Mouse (Mus musculus) ovary, adult 18-20 months (tissue): ENCODE measurements around the gene Shisa9.

ENCODE experiments used
- DNase-seq: peaks from one replicate; pipeline ENCODE4 v3.0.0; 2022; ENCODE audit warnings: low spot score, mixed read lengths

The Shisa9 gene

DNA sequence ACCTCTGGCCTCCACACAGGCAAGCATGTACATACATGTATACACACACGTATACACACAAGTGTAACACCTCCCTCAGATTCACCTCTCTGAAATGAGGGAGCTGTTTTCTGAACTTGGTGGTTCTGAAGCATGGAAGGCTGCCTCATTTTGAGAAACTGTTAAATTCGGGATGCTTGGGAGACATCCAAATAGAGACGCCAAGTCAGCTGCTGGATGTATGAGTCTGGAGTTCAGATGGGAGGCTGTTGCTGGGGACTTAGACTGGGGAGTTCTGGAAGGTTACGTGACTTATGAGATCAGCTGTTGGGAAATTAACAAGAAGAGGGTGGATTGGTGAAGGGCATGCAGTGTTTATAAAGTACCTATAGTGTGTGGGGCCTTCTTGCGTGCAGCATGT lies 88.7 kb downstream of the Shisa9 start:
- DNase-seq, result no peak

DNA sequence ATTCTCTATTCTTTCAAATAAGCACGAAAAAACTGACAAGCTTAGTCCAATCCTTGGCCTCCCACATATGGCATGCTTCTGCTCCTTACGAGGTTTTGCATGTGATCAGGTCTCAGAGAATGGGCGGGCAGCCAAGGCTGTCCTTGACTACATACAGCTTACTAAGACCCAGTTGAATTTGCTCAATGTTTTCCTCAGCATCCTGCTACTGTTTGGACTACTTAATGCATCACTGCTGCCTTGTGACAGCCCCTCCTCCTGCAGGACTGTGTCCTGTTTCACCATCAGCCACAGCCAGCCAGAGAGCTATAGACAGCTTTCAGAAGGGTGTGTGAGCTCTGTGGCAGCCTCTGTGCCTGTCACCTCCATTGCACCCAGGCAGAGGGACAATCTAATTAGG lies 92.4 kb downstream of the Shisa9 start:
- DNase-seq, result peak; percentile 69

DNA sequence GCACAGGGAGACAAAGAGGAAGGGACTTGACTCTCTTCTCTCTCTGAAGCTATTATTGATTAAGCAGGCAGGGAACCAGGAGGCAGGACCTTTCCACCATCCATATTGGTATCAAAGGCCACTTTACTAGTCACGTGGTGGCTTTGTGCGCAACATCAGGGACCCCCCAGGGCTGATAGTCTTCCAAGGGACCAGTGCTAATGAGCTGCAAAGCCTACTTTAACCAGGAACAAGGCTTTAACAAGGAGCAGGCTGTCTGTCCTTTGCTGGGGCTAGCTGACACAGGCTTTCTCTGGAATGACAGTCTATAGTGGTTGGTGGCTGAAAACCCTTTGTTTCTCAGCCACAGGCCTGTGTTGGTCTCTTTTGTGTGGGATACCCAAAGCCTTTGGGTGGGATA lies 92.8 kb downstream of the Shisa9 start:
- DNase-seq, result no peak

DNA sequence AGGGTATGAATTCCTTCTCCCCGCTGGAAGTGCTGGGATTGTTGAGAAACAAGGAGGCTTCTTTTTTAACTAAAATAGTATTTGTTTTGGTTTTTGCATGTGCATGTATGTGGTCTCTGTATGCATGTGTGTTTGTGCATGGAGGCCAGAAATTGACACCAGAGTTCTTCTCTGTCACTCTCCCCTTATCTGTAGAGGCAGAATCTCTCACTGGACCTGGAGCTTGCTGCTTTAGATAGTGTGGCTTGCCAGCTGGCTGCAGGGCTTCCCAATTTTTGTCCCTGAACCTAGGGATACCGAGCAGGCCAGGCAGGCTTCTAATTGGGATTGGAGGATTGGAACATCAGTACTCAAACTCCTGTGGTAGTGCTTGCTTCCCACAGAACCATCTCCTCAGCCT lies 99.2 kb downstream of the Shisa9 start:
- no peak for DNase-seq

DNA sequence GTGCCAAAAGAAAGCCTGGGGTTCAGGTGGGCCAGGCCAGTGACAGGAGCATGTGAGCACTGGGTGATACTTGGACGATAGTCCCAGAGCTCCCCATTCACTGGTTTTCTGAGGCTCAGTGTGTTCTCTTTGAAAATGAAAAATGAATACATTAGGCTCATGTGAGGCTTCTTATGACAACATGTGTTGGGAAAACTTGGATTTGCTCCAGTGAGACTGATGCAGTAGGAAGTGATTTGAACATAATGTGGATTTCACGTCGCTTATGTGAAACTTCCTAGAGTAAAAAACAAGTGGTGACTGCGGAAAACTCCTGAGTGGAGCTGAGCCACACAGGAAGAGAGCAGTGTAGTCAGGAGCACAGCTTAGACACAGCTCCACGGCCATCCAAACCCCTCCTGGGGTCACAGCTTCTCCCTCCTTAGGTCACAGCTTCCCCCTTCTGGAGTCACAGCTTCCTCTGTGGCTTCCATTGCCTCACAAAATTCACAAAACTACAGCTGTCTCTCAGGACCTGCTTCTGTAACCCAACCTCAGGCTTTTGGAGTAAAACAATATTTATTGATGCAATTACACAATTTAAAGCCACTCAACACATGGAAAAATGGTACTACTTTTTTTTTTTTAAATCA lies 106.8 kb downstream of the Shisa9 start:
- no peak for DNase-seq

- no peak for DNase-seq
Measured at GRCm38 (mm10) chr16:12093253-12093652, 109.3 kb downstream of the Shisa9 start.

DNA sequence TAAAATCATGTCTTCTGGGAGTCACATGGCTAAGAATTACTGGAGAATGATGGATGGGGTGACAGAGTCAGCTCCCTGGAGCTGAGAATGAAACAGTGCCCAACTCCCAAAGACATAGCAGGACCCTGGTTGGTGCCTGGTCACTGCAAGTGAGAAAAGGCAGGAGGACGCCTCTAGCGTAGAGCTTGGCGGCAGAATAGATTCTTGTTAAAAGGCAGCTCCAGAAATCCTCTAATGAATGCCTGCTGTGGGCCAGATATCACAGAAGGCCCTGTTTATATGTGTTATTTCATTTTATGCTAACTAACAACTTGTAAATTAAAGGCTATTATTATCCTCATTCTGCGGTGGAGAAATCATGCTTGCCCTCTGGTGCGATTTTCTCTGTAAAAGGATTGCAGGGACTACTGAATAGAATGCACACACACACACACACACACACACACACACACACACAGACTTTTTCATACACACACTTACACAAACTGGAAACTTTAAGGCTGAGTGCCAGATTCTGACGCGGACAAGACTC lies 110.9 kb downstream of the Shisa9 start:
- DNase-seq, result no peak

GRCm38 (mm10) chr16:12095365-12095764 lies 111.5 kb downstream of the Shisa9 start:
- DNase-seq, result no peak

GRCm38 (mm10) chr16:12108436-12108835 lies 124.5 kb downstream of the Shisa9 start:
- DNase-seq, result no peak

GRCm38 (mm10) chr16:12110851-12111437 lies 127.0 kb downstream of the Shisa9 start:
- DNase-seq, result no peak

GRCm38 (mm10) chr16:12114396-12114795 lies 130.5 kb downstream of the Shisa9 start:
- no peak for DNase-seq

DNA sequence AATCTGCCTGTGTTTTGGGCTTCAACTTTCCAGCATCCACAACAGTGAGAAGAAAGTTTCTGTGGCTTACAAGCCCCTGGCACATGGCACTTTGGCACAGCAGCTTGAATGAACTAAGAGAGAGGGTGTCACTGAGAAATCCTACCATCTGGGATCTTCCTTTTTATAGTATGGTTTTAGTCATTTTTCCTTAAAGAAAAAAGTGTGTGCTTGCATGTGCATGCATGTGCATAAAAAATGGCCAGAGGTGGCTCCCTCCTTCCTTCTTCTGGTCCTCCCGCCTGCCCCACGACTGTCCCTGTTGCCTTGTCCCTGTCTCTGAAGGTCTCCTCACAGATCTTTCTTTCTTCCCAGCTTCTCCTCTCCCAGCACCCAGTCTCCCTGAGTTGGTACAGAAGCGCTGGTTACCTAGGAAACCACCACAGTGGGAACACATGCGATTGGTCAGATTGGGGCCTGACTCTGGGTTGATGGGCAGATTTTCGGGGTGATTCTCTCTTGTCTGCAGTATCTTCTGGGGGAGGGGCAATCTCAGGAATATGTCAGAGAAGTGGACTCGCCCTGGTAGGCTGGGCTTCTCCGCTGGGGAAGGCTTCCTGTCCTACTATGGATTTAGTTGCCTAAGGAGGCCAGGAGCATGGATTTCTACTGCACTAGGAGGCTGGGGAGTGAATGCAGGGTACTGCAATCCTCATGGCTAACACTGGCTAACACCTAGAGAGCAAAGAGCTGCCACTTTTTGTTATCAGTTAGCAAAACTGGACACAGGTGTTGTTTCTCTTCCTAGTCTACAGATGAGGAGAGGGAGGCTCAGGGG lies 131.3 kb downstream of the Shisa9 start:
- no peak for DNase-seq

DNA sequence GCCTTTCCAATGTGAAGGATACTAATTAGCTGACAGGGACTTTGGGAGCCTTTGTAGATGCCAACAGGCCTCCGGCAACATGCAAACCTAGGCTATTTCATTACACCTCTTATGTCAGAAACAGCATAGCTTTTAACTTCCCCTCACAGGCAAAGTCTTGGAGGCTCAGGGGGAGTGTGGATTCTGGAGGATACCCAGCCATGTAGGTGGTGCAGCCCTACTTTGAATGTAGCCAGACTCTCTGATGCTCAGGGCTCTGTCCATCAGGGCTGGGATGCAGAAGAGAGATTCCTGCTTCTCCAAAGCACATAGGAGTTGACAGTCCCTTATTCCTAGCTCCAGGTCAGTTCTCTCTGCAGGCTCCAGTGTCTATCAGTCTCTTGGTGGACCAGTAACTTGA lies 133.0 kb downstream of the Shisa9 start:
- no peak for DNase-seq

DNA sequence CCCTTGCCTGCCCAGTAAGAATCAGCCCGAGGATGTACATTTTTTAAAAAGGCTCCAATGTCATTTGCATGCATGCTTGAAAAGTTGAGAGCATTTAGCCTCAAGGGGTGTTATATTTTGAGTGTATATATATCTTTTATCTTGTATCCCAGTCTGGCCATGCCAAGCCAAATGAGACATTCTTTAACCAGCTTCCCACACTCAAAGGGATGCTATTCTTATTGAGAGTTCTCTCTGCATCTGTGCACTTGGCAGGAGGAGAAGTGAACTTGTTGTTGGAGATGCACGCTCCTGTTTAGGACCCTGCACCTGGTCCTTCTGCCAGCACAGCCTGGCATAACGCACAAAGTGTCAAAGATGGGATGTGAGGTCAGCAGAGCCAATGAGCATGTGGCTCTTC lies 135.6 kb downstream of the Shisa9 start:
- DNase-seq, result no peak

GRCm38 (mm10) chr16:12129782-12130181 lies 145.9 kb downstream of the Shisa9 start:
- no peak for DNase-seq

- DNase-seq, result no peak
Measured at GRCm38 (mm10) chr16:12146666-12147065, 162.8 kb downstream of the Shisa9 start.

DNA sequence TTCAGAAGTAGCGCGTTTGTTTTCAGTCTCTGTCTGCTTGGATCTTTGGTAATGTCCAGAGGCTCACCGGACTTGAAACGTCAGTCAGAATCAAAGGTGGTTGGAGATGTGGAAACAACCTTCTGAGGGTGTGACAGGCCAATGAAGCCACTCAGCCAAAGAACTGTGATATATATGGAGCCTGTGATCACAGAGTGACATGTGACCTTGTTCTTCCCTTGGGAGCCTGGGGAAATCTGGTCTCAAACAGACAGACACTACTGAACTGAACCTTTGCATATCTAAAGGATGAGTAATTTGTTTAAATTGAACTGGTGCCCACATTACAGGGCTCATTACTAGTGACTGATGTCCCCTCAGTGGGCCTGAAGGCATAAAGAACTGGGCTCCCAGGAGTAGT lies 168.1 kb downstream of the Shisa9 start:
- DNase-seq, result no peak

GRCm38 (mm10) chr16:12154476-12154875 lies 170.6 kb downstream of the Shisa9 start:
- no peak for DNase-seq

GRCm38 (mm10) chr16:12173482-12174041 lies 189.6 kb downstream of the Shisa9 start:
- no peak for DNase-seq

DNA sequence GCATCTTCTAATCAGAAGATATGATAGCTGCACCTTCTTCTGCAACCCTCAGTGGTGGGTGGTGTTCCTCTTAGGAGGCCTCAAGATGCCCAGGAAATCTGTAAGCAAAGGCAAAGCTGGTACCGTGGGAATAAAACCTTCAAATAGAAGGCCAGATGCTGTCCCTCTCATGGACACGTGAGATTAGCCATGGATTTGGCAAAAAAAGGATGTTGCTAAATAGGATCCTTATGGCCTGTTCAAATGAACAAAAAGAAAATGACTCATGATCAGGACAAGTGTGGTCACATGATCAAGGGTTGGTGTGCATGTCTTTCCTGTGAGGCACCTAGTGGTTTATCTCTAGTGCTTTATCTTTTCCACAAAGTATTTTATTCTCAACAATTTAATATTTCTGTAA lies 194.1 kb downstream of the Shisa9 start:
- DNase-seq, result no peak

DNA sequence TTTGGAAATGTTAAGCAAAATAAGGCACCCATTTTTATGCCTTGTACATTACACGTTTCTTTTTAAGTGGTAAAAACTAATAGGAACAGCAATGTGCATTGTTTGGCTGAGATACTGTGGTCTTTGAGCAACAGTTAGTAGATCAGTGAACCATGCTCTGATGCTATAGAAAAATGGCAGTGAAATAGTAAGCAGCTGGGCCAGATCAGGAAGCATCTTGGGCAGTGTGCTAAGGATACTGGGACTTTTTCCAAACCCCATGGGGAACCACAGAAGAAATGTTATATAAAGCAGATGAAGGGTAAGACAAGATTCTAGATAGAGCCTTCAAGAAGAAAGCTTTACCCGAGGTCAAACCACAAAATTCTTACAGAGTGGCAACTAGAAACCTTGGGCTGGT lies 205.8 kb downstream of the Shisa9 start:
- DNase-seq, result no peak

DNA sequence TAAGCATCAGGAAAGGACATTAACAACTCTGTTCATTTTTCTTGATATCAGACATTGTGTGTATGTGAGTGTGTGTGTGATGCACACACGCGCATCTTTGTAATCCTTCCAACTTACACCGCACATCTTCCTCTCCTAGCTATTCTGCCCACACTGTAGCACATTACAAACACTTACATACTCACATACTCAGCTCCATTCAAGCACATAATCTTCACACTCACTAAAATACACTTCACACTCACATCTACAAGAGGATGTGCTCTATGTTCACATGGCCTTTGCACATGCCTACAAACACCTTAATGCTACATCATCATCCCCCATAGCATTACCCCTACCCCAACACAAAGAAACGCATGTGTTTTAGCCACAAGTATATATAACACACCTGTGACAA lies 212.9 kb downstream of the Shisa9 start:
- no peak for DNase-seq

DNA sequence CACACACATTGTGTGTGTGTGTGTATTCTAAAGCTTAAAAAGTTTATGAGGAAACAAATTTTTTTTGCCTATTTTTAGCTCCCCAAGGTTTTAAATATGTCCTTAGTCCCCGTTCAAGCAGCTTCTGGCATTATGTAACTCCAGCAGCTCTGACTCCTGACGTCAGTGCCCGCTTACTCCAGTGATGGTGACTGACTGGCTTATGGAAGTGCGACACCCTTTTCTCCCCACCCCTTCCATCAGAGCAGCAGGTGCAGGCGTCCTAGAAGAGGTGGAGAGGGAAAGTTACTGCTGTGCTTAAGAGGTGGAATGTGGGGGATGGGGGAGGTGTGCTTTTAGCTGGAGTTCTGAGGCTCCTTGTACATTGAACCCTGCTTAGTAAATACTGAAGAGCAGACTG lies 213.7 kb downstream of the Shisa9 start:
- DNase-seq, result no peak
